Mouse (Mus musculus) C2C12 (cell line): ENCODE measurements around the gene Chst8.

ENCODE experiments used
- CEBPB ChIP-seq: IDR thresholded peaks from one replicate; pipeline ENCODE4 v1.6.1; 2011; ENCODE audit warnings: low read depth, mild to moderate bottlenecking, control low read depth, moderate library complexity
- CTCF ChIP-seq: IDR thresholded peaks from one replicate; pipeline ENCODE4 v1.5.1; 2011; ENCODE audit not compliant: control insufficient read depth, insufficient read depth, insufficient read length
- MAX ChIP-seq: IDR thresholded peaks from one replicate; pipeline ENCODE4 v1.6.1; 2011; ENCODE audit warnings: mild to moderate bottlenecking, control low read depth
- MYOG ChIP-seq: IDR thresholded peaks from one replicate; pipeline ENCODE4 v1.6.1; 2011; ENCODE audit not compliant: control insufficient read depth, insufficient read length; ENCODE audit errors: extremely low read depth
- USF1 ChIP-seq: IDR thresholded peaks from one replicate; pipeline ENCODE4 v1.6.1; 2011; ENCODE audit warnings: low read depth, mild to moderate bottlenecking, control low read depth, moderate library complexity

DNA sequence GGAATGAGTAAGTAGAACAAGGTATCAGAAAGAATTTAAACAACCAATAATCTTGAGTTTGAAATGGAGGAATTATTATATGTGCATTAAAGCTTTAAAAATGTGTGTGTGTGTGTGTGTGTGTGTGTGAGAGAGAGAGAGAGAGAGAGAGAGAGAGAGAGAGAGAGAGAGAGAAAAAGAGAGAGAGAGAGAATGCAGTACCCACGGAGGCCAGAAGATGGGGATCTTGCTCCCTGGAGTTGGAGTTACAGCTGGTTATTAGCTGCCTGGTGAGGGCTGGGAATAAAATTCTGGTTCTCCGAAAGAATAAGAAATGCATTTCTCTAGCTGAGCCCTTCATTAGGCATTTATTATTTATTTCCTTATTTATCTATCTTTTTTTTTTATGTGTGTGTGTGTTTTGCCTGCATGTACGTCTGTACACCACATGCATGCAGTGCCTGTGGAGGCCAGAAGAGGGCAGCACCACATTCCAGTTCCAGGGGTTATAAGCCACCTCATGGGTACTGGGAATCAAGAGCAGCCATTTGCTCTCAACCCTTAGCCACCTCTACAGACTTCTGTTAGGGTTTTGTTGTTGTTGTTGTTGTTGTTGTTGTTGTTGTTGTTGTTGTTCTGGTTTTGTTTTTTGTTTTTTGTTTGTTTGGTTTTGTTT, 13.9 kb upstream of the Chst8 start:
- TF ChIP-seq MAX: no peak
- no peak for TF ChIP-seq USF1
- no peak for TF ChIP-seq CTCF
- TF ChIP-seq MYOG: no peak
- no peak for TF ChIP-seq CEBPB
